Mouse (Mus musculus): ENCODE results near the gene Timp1. TPM values are rescaled to one million over a fixed set of nuclear protein-coding genes. Genes with fewer than 3 reads are reported as not detected.

Timp1 gene
- polyA plus RNA-seq, 1 experiment from 2014 or later = 2.2 TPM

DNA sequence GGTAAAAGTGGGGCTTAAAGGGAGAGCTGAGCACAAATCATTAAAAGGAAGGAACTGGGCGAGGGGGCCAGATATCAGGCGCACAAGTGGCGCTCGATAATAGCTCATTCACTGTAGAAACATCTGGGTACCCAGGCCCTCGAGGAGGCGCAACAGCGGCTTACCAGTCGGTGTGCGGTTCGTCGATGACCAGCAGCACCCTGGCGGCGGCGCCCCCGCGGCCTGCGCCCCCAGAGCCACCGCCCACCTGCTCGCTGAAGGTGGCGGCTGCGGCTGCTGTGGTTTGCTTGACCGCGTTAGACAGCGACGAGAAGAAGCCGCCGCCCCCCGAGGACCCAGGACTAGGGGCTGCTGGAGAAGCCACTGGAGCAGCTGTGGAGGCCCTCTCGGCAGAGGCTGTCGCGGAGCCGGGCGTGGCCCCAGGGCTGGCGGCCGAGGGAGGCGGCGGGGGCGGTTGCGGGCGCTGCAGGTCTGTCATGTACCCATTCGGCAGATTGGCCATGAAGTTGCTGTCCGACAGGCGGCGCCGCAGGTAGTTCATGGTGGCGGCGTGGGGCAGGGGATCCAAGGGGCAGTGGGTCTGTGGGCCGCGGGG, 50.4 kb downstream of the Timp1 start:
- Histone ChIP-seq H3K27me3 (ENCODE audit: control insufficient read depth, insufficient read depth, low read depth, low read length) (no peaks in the 10 kb centered on the region), H3K9me3 (replicated peaks; ENCODE audit: control insufficient read depth, low read length, poor library complexity, severe bottlenecking) (no peaks in the 10 kb centered on the region), H3K4me2 (ENCODE audit: low read length) (peak overlapping the region; percentile 66), H3K27ac (ENCODE audit: low read length) (peak overlapping the region; percentile 83), H3K36me3 (ENCODE audit: control insufficient read depth, insufficient read depth, low read length) (peaks cover 4% of the 10 kb centered on the region; the same call in 1 of the 2 replicates), H3K9ac (ENCODE audit: low read depth, low read length) (peak overlapping the region; percentile 80), H3K4me1 (ENCODE audit: control insufficient read depth, insufficient read depth, low read length) (peaks cover 11% of the 10 kb centered on the region), H3K4me3 (ENCODE audit: low read depth, low read length) (peak overlapping the region; percentile 69)
- peak; percentile 69 for ATAC-seq
- 21% methylated on average over 34 of the region's 49 CpGs for WGBS

GRCm38 (mm10) chrX:20920844-20921364, 50.9 kb downstream of the Timp1 start, which contains the start of gene Syn1:
Syn1 (minus strand) TSS chrX:20921004.
- no peaks in the 10 kb centered on the region for H3K9me3 ChIP-seq (replicated peaks; ENCODE audit: control insufficient read depth, low read length, poor library complexity, severe bottlenecking)
- H3K4me3 ChIP-seq (ENCODE audit: low read depth, low read length) = peak within 1 kb of the TSS; percentile 69
- H3K27me3 ChIP-seq (ENCODE audit: control insufficient read depth, insufficient read depth, low read depth, low read length) = no peaks in the 10 kb centered on the region
- peaks cover 2% of the 10 kb centered on the region; the same call in 1 of the 2 replicates for H3K36me3 ChIP-seq (ENCODE audit: control insufficient read depth, insufficient read depth, low read length)
- peak; percentile 97 for ATAC-seq
- H3K9ac ChIP-seq (ENCODE audit: low read depth, low read length) = peak within 1 kb of the TSS; percentile 80
- peaks cover 11% of the 10 kb centered on the region for H3K4me1 ChIP-seq (ENCODE audit: control insufficient read depth, insufficient read depth, low read length)
- peak within 1 kb of the TSS; percentile 66 for H3K4me2 ChIP-seq (ENCODE audit: low read length)
- 25% methylated on average over 20 of the region's 44 CpGs for WGBS
- peak within 1 kb of the TSS; percentile 83 for H3K27ac ChIP-seq (ENCODE audit: low read length)

DNA sequence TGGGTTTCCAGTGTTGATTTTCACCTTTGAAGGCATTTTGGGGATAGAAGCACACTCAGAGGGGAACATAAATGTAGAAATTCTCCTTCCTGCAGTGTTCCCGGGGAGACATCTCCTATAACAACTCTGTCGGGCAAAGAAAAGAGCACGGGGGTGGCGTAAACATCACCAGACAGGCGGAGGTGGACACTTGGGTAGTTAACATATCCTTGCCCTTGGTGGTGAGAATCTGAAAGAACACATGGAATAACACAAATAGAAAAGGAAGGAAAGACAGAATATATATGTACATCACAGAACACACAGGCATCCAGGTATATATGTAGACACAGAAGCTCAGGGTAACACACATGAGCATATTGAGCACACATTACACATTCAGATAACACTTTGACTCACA, 51.4 kb downstream of the Timp1 start:
- Histone ChIP-seq H3K4me3 (ENCODE audit: low read depth, low read length) (peak overlapping the region; percentile 69), H3K9me3 (replicated peaks; ENCODE audit: control insufficient read depth, low read length, poor library complexity, severe bottlenecking) (no peaks in the 10 kb centered on the region), H3K4me1 (ENCODE audit: control insufficient read depth, insufficient read depth, low read length) (peaks cover 11% of the 10 kb centered on the region), H3K27me3 (ENCODE audit: control insufficient read depth, insufficient read depth, low read depth, low read length) (no peaks in the 10 kb centered on the region), H3K9ac (ENCODE audit: low read depth, low read length) (no peak overlapping the region), H3K36me3 (ENCODE audit: control insufficient read depth, insufficient read depth, low read length) (no peaks in the 10 kb centered on the region), H3K4me2 (ENCODE audit: low read length) (peak overlapping the region; percentile 56), H3K27ac (ENCODE audit: low read length) (0 out of 2 replicates have a peak overlapping the region, but pooled peaks have one; percentile 60)
- WGBS = 42% methylated on average over 5 of the region's 5 CpGs
- peak; percentile 26 for ATAC-seq

- Histone ChIP-seq H3K27me3 (ENCODE audit: control insufficient read depth, insufficient read depth, low read depth, low read length) (no peaks in the 10 kb centered on the region), H3K4me1 (ENCODE audit: control insufficient read depth, insufficient read depth, low read length) (peaks cover 2% of the 10 kb centered on the region; the same call in 1 of the 2 replicates), H3K36me3 (ENCODE audit: control insufficient read depth, insufficient read depth, low read length) (0 out of 2 replicates have a peak, but pooled peaks cover 4% of the 10 kb centered on the region), H3K9me3 (replicated peaks; ENCODE audit: control insufficient read depth, low read length, poor library complexity, severe bottlenecking) (no peaks in the 10 kb centered on the region), H3K4me2 (ENCODE audit: low read length) (no peak overlapping the region), H3K9ac (ENCODE audit: low read depth, low read length) (no peak overlapping the region), H3K27ac (ENCODE audit: low read length) (no peak overlapping the region), H3K4me3 (ENCODE audit: low read depth, low read length) (no peak overlapping the region)
- WGBS = 90% methylated on average over 1 of the region's 1 CpGs
- no peak for ATAC-seq
Observed at GRCm38 (mm10) chrX:20923506-20923905, 53.5 kb downstream of the Timp1 start.

Small RNA genes within 50 kb of the gene (microRNA-seq; reads per million reads assigned to microRNA genes)
- gene Gm24824 (not detected), gene Mir5617 (2.2 reads per million, percentile 8 among the genes with 10 or more reads in this experiment)

Other genes with a start within 250 kb of the Timp1 start
- gene Uba1, start 211.8 kb upstream of the Timp1 start, polyA plus RNA-seq (2015; fragmentation: Nextera tagmentation; extraction: Ambion mirVana) = 385 and 404 TPM in 2 replicates
- gene Cdk16, start 182.2 kb upstream of the Timp1 start, polyA plus RNA-seq (2015; fragmentation: Nextera tagmentation; extraction: Ambion mirVana) = 138 and 148 TPM in 2 replicates
- 108 and 109 TPM in 2 replicates for gene Usp11, start 166.3 kb upstream of the Timp1 start, polyA plus RNA-seq (2015; fragmentation: Nextera tagmentation; extraction: Ambion mirVana)
- 379 and 431 TPM in 2 replicates for gene Araf, start 72.4 kb upstream of the Timp1 start, polyA plus RNA-seq (2015; fragmentation: Nextera tagmentation; extraction: Ambion mirVana)
- gene Syn1, start 50.8 kb downstream of the Timp1 start, polyA plus RNA-seq (2015; fragmentation: Nextera tagmentation; extraction: Ambion mirVana) = 68.8 and 82.0 TPM in 2 replicates
- 6.3 and 7.0 TPM in 2 replicates for gene Cfp, start 61.4 kb downstream of the Timp1 start, polyA plus RNA-seq (2015; fragmentation: Nextera tagmentation; extraction: Ambion mirVana)
- 22.9 TPM in 2 replicates for gene Elk1, start 80.4 kb downstream of the Timp1 start, polyA plus RNA-seq (2015; fragmentation: Nextera tagmentation; extraction: Ambion mirVana)
- 21.2 and 22.6 TPM in 2 replicates for gene Uxt, start 91.9 kb downstream of the Timp1 start, polyA plus RNA-seq (2015; fragmentation: Nextera tagmentation; extraction: Ambion mirVana)
- gene Zfp182, start 192.2 kb downstream of the Timp1 start, polyA plus RNA-seq (2015; fragmentation: Nextera tagmentation; extraction: Ambion mirVana) = 7.7 and 8.9 TPM in 2 replicates
- gene Spaca5, start 198.2 kb downstream of the Timp1 start, polyA plus RNA-seq (2015; fragmentation: Nextera tagmentation; extraction: Ambion mirVana) = not detected in 2 replicates
- 6.2 and 6.6 TPM in 2 replicates for gene Zfp300, start 219.4 kb downstream of the Timp1 start, polyA plus RNA-seq (2015; fragmentation: Nextera tagmentation; extraction: Ambion mirVana)
- not detected in 2 replicates for gene Ssxa1, start 245.7 kb downstream of the Timp1 start, polyA plus RNA-seq (2015; fragmentation: Nextera tagmentation; extraction: Ambion mirVana)

All from midbrain, embryonic 16.5 days (tissue).